Mouse (Mus musculus): ENCODE results near the gene Scn8a. TPM values are rescaled to one million over a fixed set of nuclear protein-coding genes. Genes with fewer than 3 reads are reported as not detected.

The Scn8a gene
- polyA plus RNA-seq, 1 experiment from 2014 or later = 0.63 TPM

GRCm38 (mm10) chr15:100910381-100910841 is 40.8 kb downstream of the Scn8a start:
- TF ChIP-seq EP300 (IDR thresholded peaks at IDR 0.05; ENCODE audit: low read depth) (no peak), CTCF (IDR thresholded peaks at IDR 0.05; ENCODE audit: low read depth) (no peak)
- 56% methylated on average over 10 of the region's 10 CpGs for WGBS (ENCODE audit: insufficient replicate concordance)
- Histone ChIP-seq H3K4me3 (ENCODE audit: low read depth, low read length) (no peak overlapping the region), H3K27ac (ENCODE audit: low read depth) (no peak overlapping the region), H3K4me1 (ENCODE audit: insufficient read depth) (peaks cover 5% of the 10 kb centered on the region), H3K36me3 (replicated peaks; ENCODE audit: insufficient read depth, low read length) (no peaks in the 10 kb centered on the region), H3K4me2 (ENCODE audit: low read depth, low read length) (no peak overlapping the region), H3K9ac (replicated peaks) (no peak overlapping the region), H3K27me3 (ENCODE audit: insufficient read depth, low read length) (0 out of 2 replicates have a peak, but pooled peaks cover 3% of the 10 kb centered on the region), H3K9me3 (ENCODE audit: low read length) (no peaks in the 10 kb centered on the region)
- ATAC-seq = no peak
- DNase-seq = no peak

- ATAC-seq (no peak), DNase-seq (no peak)
- Histone ChIP-seq H3K27ac (ENCODE audit: low read depth) (no peak overlapping the region), H3K27me3 (ENCODE audit: insufficient read depth, low read length) (0 out of 2 replicates have a peak, but pooled peaks cover 3% of the 10 kb centered on the region), H3K4me3 (ENCODE audit: low read depth, low read length) (no peak overlapping the region), H3K36me3 (replicated peaks; ENCODE audit: insufficient read depth, low read length) (no peaks in the 10 kb centered on the region), H3K9ac (replicated peaks) (no peak overlapping the region), H3K4me1 (ENCODE audit: insufficient read depth) (peaks cover 5% of the 10 kb centered on the region), H3K4me2 (ENCODE audit: low read depth, low read length) (no peak overlapping the region), H3K9me3 (ENCODE audit: low read length) (no peaks in the 10 kb centered on the region)
- 61% methylated on average over 3 of the region's 3 CpGs for WGBS (ENCODE audit: insufficient replicate concordance)
- no peak for TF ChIP-seq CTCF (IDR thresholded peaks at IDR 0.05; ENCODE audit: low read depth)
- TF ChIP-seq EP300 (IDR thresholded peaks at IDR 0.05; ENCODE audit: low read depth) = no peak
Observed at GRCm38 (mm10) chr15:100912676-100913266, 43.1 kb downstream of the Scn8a start.

- ATAC-seq (no peak), DNase-seq (peak; percentile 33)
- WGBS (ENCODE audit: insufficient replicate concordance) = 2% methylated on average over 24 of the region's 24 CpGs
- peaks cover 5% of the 10 kb centered on the region for H3K4me1 ChIP-seq (ENCODE audit: insufficient read depth)
- TF ChIP-seq CTCF (IDR thresholded peaks at IDR 0.05; ENCODE audit: low read depth) = peak; percentile 47
- TF ChIP-seq EP300 (IDR thresholded peaks at IDR 0.05; ENCODE audit: low read depth) = no peak
- 0 out of 2 replicates have a peak, but pooled peaks cover 3% of the 10 kb centered on the region for H3K27me3 ChIP-seq (ENCODE audit: insufficient read depth, low read length)
- H3K9me3 ChIP-seq (ENCODE audit: low read length) = no peaks in the 10 kb centered on the region
- no peak overlapping the region for H3K4me3 ChIP-seq (ENCODE audit: low read depth, low read length)
- no peaks in the 10 kb centered on the region for H3K36me3 ChIP-seq (replicated peaks; ENCODE audit: insufficient read depth, low read length)
- no peak overlapping the region for H3K9ac ChIP-seq (replicated peaks)
- no peak overlapping the region for H3K27ac ChIP-seq (ENCODE audit: low read depth)
- peak overlapping the region; percentile 57 for H3K4me2 ChIP-seq (ENCODE audit: low read depth, low read length)
Observed at GRCm38 (mm10) chr15:100914734-100915242, 45.1 kb downstream of the Scn8a start.

- H3K4me1 ChIP-seq (ENCODE audit: insufficient read depth) = peaks cover 5% of the 10 kb centered on the region
- WGBS (ENCODE audit: insufficient replicate concordance) = 33% methylated on average over 4 of the region's 4 CpGs
- H3K9ac ChIP-seq (replicated peaks) = no peak overlapping the region
- ATAC-seq (no peak), DNase-seq (no peak)
- no peak overlapping the region for H3K27ac ChIP-seq (ENCODE audit: low read depth)
- H3K4me3 ChIP-seq (ENCODE audit: low read depth, low read length) = no peak overlapping the region
- 0 out of 2 replicates have a peak, but pooled peaks cover 3% of the 10 kb centered on the region for H3K27me3 ChIP-seq (ENCODE audit: insufficient read depth, low read length)
- no peaks in the 10 kb centered on the region for H3K9me3 ChIP-seq (ENCODE audit: low read length)
- H3K36me3 ChIP-seq (replicated peaks; ENCODE audit: insufficient read depth, low read length) = no peaks in the 10 kb centered on the region
- no peak overlapping the region for H3K4me2 ChIP-seq (ENCODE audit: low read depth, low read length)
- no peak for TF ChIP-seq CTCF (IDR thresholded peaks at IDR 0.05; ENCODE audit: low read depth)
- TF ChIP-seq EP300 (IDR thresholded peaks at IDR 0.05; ENCODE audit: low read depth) = no peak
Observed at GRCm38 (mm10) chr15:100918046-100918445, 48.4 kb downstream of the Scn8a start.

GRCm38 (mm10) chr15:100922210-100922609 is 52.6 kb downstream of the Scn8a start:
- H3K4me1 ChIP-seq (ENCODE audit: insufficient read depth) = no peaks in the 10 kb centered on the region
- no peak overlapping the region for H3K4me2 ChIP-seq (ENCODE audit: low read depth, low read length)
- no peak overlapping the region for H3K9ac ChIP-seq (replicated peaks)
- no peaks in the 10 kb centered on the region for H3K36me3 ChIP-seq (replicated peaks; ENCODE audit: insufficient read depth, low read length)
- 86% methylated on average over 11 of the region's 11 CpGs for WGBS (ENCODE audit: insufficient replicate concordance)
- H3K9me3 ChIP-seq (ENCODE audit: low read length) = no peaks in the 10 kb centered on the region
- no peak for ATAC-seq
- TF ChIP-seq EP300 (IDR thresholded peaks at IDR 0.05; ENCODE audit: low read depth) = no peak
- no peak overlapping the region for H3K4me3 ChIP-seq (ENCODE audit: low read depth, low read length)
- H3K27ac ChIP-seq (ENCODE audit: low read depth) = no peak overlapping the region
- DNase-seq = no peak
- no peaks in the 10 kb centered on the region for H3K27me3 ChIP-seq (ENCODE audit: insufficient read depth, low read length)

GRCm38 (mm10) chr15:100923476-100923875 is 53.8 kb downstream of the Scn8a start:
- whole genome bisulfite sequencing (ENCODE audit: insufficient replicate concordance) = 30% methylated on average over 19 of the region's 19 CpGs
- DNase-seq (no peak), ATAC-seq (no peak)
- H3K36me3 ChIP-seq (replicated peaks; ENCODE audit: insufficient read depth, low read length) = no peaks in the 10 kb centered on the region
- no peak overlapping the region; the same call in 1 of the 2 replicates for H3K4me2 ChIP-seq (ENCODE audit: low read depth, low read length)
- TF ChIP-seq EP300 (IDR thresholded peaks at IDR 0.05; ENCODE audit: low read depth) (no peak), CTCF (IDR thresholded peaks at IDR 0.05; ENCODE audit: low read depth) (no peak)
- no peaks in the 10 kb centered on the region for H3K9me3 ChIP-seq (ENCODE audit: low read length)
- no peak overlapping the region for H3K4me3 ChIP-seq (ENCODE audit: low read depth, low read length)
- no peaks in the 10 kb centered on the region for H3K4me1 ChIP-seq (ENCODE audit: insufficient read depth)
- H3K27ac ChIP-seq (ENCODE audit: low read depth) = no peak overlapping the region
- H3K9ac ChIP-seq (replicated peaks) = no peak overlapping the region
- no peaks in the 10 kb centered on the region for H3K27me3 ChIP-seq (ENCODE audit: insufficient read depth, low read length)
